Mouse (Mus musculus) stomach, postnatal 0 days (tissue): Measurements from ENCODE around the gene Slc44a3.

Source experiments
- CTCF ChIP-seq: IDR thresholded peaks from 2 replicates; pipeline ENCODE4 v1.5.1; 2016; ENCODE audit warnings: antibody characterized with exemption, low read depth, mild to moderate bottlenecking, moderate library complexity
- EP300 ChIP-seq: optimal IDR thresholded peaks from 2 replicates; pipeline ENCODE3; 2016; ENCODE audit warnings: antibody characterized with exemption

DNA sequence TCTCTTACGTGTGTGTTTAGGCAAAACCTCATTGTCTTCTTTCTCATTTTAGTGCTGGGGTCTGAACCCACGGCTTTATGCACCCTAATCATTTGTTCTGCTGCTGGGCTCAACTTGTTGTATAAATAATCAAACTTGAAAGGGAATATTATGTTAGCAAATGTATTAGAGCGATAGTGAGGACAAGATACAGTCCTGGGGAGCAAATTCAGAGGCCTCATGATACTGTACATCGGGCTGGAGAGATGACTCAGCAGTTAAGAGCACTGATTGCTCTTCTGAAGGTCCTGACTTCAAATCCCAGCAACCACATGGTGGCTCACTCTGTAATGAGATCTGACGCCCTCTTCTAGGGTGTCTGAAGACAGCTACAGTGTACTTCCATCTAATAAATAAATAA is 8.4 kb upstream of the Slc44a3 start:
- TF ChIP-seq CTCF (no peak), EP300 (no peak)
